Mouse (Mus musculus): ENCODE measurements around the gene Wdr61.
A peak's percentile ranks its signal among the peaks of the same experiment; 100 is the strongest.

The Wdr61 gene

GRCm38 (mm10) chr9:54733921-54734638 lies at the start of gene Wdr61:
Gene Wdr61 (minus strand): TSS chr9:54734519.
- peak; percentile 90 for DNase-seq (ENCODE audit: low read depth, low spot score)

DNA sequence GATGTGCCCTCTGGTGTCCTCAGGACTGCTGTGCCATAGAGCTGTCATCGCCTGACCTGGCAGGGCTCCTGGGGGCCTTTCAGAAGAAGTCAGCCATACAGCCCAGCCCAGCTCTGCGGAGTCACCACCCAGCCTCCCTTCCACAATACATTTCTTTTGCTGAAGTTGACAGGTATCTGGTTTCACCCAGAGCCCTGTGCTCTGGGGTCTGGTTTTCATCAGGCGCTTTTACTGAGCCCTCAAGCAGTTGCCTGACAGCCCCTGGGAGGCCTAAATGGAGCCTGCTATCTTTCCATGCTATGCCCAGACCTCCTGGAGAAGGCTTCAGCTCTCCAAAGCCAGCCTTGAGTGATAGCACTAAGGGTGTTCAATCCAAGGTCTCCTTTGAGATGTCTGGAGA lies 49.7 kb upstream of the Wdr61 start:
- no peak for DNase-seq (ENCODE audit: low read depth, low spot score)

- DNase-seq (ENCODE audit: low read depth, low spot score) = no peak
Measured at GRCm38 (mm10) chr9:54782504-54782903, 48.2 kb upstream of the Wdr61 start.

DNA sequence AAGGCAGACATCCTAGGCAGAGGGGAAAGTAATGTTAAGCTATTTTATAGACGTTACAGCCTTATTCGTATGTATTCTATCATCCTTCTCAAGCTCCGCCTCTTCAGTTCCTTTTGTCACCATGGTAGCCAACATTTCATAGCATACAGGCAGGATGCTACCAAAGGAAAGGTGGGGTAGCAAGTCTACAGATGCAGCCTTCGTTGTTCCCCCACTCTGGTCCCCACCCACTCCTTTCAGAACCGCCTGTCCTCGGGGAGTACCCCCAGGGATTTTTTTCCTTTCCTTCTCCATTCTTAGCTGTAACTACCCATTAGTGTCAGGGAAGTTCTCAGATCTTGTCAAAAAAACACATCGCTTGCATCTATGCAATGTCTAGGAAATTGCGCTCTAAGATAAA lies 45.0 kb upstream of the Wdr61 start:
- no peak for DNase-seq (ENCODE audit: low read depth, low spot score)

DNA sequence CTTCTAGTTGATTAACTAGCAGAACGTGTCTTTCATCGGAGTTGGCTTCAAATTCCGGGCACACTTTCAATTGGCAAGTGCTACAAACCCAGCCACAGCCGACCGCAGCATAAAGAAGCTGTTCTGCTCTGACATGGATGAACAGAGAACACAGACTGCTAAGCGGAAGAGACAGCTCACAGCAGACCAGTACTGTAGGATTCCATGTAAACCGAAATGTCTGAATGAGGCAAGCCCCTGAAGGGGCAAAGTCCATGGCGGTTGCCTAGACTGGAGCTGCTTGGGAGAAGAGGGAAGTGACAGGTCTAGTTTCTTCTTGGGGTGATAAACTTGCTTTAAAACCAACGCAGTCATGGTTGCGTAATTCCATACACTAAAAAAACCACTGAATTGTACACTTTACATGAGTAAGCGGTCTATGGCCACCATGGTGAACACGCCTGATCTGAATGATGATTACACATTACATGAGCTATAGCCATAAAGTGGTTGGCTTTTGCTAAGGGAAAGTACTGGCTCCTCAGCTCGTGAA lies 42.2 kb upstream of the Wdr61 start:
- DNase-seq (ENCODE audit: low read depth, low spot score) = no peak

DNA sequence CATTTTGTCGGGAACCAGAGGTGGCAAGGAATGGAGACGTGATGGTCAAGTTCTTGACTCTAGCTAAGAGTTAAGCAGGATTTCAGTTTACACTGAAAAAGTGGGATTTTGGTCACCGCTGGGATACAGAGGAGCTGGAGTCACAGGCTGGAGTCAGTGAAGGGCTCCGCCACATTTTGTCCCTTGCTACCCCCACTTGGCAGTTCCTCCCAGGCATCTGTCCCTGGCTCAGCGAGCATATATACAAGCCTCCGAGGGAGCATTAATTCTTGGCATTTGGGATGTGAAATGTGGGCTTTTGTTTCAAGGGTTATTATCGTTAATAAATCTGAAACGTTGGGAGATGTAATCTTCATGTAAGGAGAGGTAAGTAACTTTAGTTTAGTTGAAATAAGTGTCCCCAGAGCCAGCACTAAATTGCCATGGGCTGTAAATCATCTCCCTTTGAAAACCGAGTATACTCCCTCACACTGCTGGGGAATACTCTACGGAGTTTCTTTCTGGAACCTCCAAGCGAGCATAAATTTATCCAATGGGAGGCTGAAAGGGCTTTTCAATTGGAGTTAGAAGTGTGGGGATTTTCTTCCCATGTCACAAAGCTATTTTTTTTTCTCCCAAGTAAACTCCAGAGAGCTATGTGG lies 35.9 kb upstream of the Wdr61 start:
- DNase-seq (ENCODE audit: low read depth, low spot score) = no peak

- peak; percentile 34 for DNase-seq (ENCODE audit: low read depth, low spot score)
Measured at GRCm38 (mm10) chr9:54765336-54766085, 31.2 kb upstream of the Wdr61 start.

GRCm38 (mm10) chr9:54764561-54765217 lies 30.4 kb upstream of the Wdr61 start, which contains the start of gene Crabp1:
Gene Crabp1 (plus strand): TSS chr9:54764748.
- DNase-seq (ENCODE audit: low read depth, low spot score) = peak; percentile 29

DNA sequence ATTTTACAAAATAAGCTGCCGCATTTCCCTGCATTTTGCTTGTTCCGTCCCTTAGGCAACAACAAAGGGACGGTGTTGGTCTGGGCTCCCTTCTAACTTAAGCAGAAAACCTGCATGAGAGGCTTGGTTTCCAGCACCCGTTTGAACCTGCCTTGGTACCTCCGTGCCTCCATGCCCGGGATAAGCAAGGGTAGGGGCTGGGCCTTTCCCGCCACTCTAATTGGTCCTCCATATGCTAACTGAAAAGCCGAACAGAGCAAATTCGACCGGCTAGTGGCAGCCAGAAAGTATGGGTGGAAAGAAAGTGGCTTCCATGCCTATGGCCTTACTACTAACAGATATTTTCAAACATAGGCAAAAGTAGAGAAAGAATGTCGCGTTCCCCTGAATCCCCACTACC lies 29.8 kb upstream of the Wdr61 start:
- peak; percentile 11 for DNase-seq (ENCODE audit: low read depth, low spot score)

DNA sequence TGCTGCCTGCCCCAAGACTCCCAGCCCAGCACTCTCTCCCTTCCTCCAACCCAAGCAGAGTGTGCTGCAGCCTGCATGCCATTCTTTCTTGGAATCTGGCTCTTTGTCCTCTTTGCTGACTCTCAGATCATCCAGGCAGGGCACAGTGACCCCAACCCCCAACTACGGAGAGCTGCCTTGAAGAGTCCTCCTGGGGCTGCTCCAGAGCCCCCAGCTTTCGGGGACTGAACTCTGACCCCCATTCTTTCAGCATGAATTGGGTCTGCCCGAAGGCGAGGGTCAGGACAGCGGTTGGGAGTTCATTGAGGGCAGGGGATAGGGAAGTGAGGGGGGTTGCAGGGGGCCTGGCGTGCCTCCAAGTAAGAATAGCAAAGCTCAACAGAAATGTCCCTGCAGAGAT lies 25.3 kb upstream of the Wdr61 start:
- DNase-seq (ENCODE audit: low read depth, low spot score) = no peak

DNA sequence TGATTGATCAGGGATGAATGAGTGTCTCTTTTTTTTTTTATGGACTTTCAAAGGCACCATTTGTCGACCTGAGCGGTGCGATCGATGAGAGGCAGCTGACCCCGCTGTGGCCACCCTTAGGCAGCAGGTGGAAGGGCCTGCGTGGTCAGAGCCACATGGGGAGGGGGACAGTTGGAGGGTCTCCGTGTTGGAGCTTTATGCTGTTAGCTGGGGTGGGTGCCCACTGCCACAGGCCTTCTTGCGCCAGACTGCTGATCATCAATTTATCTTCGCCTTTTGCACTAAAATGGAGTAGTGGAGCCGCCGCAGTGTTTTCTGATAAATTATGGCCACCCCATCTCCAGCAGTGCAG lies 18.6 kb upstream of the Wdr61 start:
- DNase-seq (ENCODE audit: low read depth, low spot score) = no peak

- DNase-seq (ENCODE audit: low read depth, low spot score) = no peak
Measured at GRCm38 (mm10) chr9:54752201-54752943, 18.1 kb upstream of the Wdr61 start.

GRCm38 (mm10) chr9:54751684-54752083 lies 17.4 kb upstream of the Wdr61 start:
- DNase-seq (ENCODE audit: low read depth, low spot score) = no peak

- DNase-seq (ENCODE audit: low read depth, low spot score) = no peak
Measured at GRCm38 (mm10) chr9:54750215-54750981, 16.1 kb upstream of the Wdr61 start.

DNA sequence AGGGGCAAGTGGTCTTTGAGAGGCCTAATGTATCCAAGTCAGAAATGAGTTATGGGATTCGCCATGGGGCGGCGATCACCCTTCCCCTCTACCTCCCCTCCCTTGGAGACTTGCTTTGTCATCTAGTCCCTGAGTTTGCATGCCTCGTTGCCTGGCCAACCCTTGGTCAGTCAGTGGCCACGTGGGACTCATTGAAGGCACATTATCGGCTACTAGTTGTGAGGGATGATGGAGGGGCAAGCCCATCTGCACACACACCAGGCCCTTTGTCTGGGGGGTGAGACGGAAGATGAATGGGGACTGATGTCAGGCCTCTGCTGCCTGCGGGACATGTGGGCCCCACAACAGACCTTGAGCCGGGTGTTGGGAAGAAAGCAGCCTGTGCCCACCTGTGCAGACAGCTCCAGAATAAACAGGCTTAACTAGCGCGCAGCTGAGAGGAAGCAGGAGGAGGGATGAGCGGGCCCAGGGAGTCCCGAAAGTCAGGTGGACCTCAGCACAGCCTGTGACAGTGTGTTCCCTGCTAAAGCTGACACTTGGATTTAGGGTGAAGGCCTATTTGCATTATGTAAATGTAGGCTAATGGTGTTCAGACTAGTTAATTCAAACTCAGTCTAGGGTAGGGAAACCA lies 11.5 kb upstream of the Wdr61 start:
- DNase-seq (ENCODE audit: low read depth, low spot score) = no peak

DNA sequence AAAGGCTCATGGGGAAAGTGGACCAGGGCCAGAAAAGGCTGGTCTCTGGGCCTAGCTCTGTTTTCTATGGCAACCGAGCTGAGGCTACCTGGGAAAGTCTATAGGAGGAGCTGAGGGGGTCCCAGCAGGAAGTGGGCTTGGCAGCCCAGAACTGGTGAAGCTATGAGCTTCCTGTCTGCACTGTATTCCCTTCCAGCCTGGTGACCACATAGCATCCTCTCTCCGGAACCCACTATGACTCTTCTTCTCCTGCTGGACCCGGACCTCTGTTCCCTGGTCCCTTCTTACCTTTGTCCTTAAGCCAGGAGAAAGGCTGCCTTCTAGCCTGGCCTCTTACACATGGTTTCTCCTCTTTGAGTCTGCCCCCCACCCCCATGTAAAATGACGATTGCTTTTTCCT lies 9.6 kb upstream of the Wdr61 start:
- DNase-seq (ENCODE audit: low read depth, low spot score) = no peak

DNA sequence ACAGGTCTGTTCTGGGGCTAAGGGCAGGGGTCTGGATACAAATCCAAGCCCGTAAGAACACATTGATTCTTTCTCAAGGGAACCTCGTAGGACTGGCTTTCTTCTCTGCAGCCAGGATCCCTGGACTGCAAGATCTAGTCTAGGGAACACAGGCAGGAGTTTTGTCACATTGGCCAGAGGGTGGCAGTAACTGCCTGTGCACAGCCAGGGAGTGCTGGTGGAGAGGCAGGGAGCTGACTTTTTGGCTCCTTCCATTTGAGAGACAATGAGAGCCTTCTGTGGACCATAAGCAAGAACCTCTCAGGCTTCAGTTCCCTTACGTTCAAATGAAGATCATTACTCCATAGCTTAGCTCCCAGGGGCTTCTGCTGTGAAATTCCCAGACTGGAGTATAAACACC lies 4.1 kb upstream of the Wdr61 start:
- peak; percentile 20 for DNase-seq (ENCODE audit: low read depth, low spot score)

DNA sequence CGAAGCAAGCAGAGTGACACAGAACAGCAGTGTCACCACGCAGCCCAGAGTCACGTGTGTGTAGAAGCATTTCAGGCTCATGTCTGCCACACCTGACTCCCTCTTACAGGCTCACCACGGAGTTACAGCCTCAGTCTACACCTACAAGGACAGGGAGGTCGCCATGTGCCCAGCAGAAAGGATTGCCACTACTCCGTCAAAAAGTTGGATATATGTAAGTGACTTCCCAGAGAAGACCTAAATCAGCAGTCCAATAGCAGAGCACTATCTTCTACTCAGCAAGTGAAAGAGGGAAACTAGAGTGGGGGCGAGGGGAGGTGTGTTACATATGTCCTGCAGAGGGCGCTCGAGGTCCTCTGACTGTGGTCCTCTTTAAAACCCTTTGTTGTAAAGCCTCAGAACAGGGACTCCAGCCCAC lies 2.0 kb upstream of the Wdr61 start:
- DNase-seq (ENCODE audit: low read depth, low spot score) = peak; percentile 75

DNA sequence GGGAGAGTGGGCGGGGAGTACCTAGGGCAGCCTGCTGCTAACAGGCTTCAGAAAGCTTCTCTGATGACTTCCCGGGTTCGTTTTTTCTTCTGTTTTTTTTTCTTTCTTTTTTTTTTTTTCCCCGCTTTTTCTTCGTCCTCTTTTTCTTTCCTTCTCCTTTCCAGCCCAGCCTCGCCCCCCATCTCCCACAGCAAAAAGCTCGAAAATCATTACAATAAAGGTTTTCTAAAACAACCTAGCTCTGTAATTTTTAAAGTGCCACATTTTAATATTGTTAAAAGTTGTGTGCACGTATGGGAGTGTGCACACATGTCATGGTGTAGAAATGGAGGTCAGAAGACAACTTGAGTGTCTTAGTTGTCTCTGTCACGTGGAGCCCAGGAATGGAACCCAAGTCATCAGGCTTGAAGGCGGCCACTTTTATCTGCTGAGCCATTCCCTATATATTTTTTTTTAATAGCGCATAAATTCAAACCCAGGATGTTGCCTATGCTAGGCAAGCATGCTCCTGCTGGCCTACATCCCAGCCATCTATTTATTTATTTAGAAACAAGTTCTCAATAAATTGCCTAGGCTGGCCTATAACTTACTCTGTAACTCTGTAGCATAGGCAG lies 427 bp upstream of the Wdr61 start:
- no peak for DNase-seq (ENCODE audit: low read depth, low spot score)

- DNase-seq (ENCODE audit: low read depth, low spot score) = no peak
Measured at GRCm38 (mm10) chr9:54732122-54732521, 2.2 kb downstream of the Wdr61 start.
